Mouse (Mus musculus) large intestine, adult 2 months (tissue): ENCODE measurements around the gene Chd2. TPM values are rescaled to one million over a fixed set of nuclear protein-coding genes. Genes with fewer than 3 reads are reported as not detected.

ENCODE experiments used
- DNase-seq: peaks from one replicate; pipeline ENCODE4 v3.0.0-alpha.2; 2012; ENCODE audit warnings: low read depth, low spot score
- WGBS: fragments of 180-500 bp; shearing (Covaris S2); methylation state at CpG from one replicate; pipeline ENCODE4 v1.1.7; 2018; 5-methylcytosine and 5-hydroxymethylcytosine counted together
- polyA plus RNA-seq: library from polyadenylated mRNA; depleted of rRNA; stranded (reverse); fragments of >200 nt; gene quantifications from 2 replicates; pipeline ENCODE4 v1.2.3, GENCODE M21; 2012

The Chd2 gene
- polyA plus RNA-seq, 1 experiment = 14.6 TPM

DNA sequence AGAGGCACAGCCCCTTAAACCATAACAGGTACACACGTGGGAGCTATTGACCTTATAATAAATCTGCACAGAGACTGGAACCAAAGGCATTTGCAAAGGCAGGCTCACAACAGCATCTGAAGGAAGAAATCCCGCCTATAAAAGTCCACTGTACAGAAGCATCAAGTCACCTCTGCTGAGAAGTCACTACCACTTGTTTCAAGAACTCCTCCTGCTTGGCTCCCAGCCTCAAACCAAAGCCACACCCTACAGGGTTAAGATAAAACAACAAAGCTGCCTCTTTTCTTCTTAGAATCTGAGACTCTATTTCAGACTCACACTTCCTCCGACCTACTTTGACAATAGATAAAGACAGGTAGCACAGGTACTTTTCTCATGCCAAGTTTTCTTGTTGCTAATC lies 62.1 kb downstream of the Chd2 start:
- no peak for DNase-seq
- 31% methylated on average over 3 of the region's 3 CpGs for WGBS

DNA sequence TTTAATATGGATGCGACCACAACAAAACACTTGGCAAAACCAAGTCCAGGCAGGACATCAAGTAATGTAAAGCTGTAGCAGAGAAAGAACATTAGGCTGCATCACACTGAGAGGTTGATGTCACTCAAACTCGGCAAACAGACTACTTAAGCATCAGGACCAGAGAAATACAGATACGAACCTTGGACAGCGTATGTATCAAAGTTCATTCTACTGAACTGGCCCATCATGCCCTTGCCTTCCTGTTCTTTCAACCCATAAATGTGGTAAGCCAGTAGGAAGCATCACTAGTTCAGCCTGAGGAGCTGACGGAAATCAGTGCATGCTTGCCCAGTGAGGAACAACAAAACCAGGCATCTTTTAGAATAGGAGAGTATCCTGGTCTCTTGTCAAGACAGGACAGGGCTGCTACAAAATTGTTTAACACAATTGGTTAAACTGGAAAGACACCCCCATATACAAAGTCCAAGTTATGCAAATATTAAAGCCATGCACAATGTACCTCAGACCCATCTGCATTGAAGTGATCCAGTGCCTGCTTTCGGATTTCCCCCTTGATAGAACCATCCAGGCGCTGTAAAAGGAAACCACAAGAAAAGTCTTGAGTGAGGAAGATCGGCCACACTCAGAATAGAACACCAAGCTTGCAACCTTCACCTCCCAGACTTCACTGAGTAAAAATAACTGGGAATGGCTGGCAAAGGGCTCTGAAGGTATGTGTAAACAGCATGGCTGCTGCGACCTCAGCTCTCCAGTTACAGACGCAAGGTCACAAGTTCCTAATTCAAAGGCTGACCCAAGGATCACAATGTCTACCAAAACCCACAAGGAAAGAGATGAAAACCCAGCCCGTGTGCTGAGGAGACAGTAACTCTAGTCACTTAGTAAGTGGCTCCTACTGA lies 63.2 kb downstream of the Chd2 start:
- 77% methylated on average over 11 of the region's 11 CpGs for WGBS
- DNase-seq = no peak

DNA sequence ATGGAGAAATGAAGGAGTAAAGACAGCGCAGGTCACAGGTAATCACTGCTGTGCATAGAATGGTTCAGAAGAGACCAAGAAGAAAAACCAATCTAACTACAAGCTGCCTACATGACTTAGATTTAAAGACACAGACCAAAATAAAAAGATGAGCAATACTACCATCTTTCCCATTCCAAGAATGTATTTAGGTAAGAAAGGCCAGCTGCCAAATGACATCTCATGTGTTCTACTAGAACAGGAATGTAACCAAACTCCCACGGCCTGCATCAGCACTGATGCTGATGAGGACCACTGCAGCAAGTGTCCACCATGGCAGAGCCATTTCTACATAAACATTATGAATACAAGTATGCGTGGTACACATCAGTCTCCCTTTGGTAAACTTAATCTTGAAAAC lies 73.9 kb downstream of the Chd2 start:
- WGBS = 86% methylated on average over 3 of the region's 3 CpGs
- DNase-seq = no peak

DNA sequence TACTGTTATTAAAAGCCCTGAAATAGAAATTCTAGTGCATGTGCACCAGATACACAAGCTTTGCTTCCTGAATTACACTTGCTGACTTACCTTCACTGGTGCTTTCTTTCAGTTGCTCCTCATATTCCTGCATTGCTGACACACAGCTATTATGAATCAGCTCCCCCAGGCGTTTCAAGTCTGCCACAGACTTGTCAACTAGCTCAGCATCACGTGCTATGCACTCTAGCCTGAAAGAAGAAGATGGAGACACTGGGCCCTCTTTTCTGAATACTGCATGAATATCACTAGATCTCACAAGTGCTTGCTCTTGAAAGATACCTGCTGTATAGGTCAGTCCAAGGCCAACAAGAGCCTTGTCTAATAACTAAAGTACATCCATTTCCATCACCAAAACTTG lies 78.1 kb downstream of the Chd2 start:
- WGBS = 95% methylated on average over 2 of the region's 2 CpGs

DNA sequence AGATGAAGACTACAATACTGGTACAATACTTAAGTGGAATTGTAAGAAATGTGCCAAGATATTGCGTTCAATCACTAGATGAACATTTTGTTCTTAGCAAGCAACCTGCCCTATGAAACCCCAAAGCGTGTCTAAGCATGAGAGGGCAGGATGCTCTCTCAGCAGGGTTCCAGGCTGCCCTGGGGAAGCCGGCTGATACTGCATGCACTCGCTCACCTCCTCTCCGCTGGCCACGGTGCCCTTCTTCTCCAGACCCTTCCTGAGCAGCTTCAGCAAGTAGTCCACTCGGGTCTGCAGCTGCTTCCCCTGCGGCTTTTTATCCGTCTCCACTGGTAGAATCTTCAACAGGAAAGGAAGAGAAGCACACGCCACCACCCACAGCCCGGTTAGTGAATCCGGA lies 87.5 kb downstream of the Chd2 start:
- WGBS = 93% methylated on average over 12 of the region's 12 CpGs
- DNase-seq = no peak

More for the DNA sequence above, 78.1 kb downstream of the Chd2 start:
- no peak for DNase-seq

DNA sequence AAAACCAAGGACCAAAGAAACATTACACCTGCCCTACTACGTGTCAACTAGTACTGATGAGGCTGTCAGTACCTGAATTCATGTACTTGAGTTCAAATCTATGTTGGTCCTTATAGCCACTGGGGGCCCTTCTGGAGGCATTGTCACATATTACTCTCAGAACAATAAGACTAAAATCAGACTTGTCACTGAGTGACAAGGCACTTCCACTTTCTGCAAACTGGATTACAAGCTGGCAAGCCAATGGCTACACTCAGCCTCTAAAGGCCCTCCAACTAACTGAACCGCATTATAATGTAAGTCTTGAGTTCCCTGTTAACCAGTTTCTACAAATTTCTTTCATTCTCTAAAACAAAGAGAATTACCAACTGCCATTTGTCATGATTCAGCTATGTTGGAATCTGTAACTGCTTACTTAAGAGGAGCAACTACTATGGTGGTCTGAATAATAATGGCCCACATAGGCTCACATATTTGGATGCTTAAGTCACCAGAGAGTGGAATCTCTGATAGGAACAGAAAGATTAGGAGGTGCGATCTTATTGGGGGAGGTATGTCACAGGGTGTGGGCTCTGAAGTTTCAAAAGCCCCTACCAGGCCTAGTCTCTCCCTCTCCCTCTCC lies 89.3 kb downstream of the Chd2 start:
- 90% methylated on average over 3 of the region's 3 CpGs for WGBS

DNA sequence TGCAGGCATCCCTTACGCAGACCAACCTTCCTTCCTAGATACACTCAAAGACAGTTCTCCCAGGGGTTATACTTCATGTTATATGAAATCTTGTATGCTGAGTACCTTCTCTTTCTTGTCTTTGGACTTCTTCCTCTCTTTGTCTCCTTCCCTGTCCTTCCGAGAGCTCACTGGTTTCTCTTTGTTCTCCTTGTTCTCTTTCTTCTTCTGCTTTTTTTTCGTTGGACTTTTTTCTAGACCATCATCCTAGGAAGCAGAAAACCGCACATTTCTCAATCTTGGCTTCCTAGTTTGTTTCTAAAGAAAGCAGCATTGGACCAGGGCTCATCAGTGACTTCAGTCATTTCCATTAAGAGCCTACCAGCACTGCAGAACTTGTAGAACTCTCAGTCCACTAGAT lies 90.0 kb downstream of the Chd2 start:
- DNase-seq = no peak
- 91% methylated on average over 4 of the region's 4 CpGs for WGBS

More for the DNA sequence above, 89.3 kb downstream of the Chd2 start:
- DNase-seq = no peak

DNA sequence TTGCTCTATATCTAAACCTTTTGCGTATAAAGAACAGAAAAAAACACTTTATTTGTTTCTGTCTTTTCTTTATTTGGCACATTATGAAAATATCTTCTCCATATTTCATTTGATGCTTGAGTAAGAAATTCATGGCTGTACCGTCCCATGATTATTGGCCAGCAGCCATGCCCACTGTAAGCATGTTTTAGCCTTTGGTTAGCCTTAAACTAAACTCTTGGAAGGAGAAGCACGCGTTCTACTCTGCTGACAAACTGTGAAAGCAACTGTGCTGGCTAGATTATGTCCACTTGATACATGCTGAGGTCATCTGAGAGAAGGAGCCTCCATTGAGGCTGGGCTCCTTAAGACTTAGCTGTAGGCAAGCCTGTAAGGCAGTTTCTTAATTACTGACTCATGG lies 99.4 kb downstream of the Chd2 start:
- WGBS = 83% methylated on average over 4 of the region's 4 CpGs
- DNase-seq = no peak

DNA sequence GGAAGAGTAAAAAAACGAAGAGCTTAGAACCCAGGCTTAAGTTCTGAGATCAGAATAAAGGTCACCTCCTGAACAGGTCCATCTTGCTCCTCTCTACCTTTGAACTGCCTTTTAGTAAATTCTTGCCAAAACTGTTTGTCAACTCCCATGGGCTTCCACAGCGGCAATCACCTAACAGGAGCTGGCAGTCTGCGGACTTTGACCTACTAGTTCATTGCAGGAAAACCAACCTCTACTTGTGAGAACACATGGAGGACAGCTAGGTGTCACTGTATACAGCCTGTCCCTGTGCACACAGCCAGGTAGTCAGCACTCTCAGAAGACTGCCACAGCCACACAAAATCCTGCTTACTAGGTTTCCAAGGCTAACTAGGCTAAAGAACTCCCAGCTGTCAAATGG lies 99.8 kb downstream of the Chd2 start:
- DNase-seq = no peak
- WGBS = 71% methylated on average over 3 of the region's 3 CpGs

DNA sequence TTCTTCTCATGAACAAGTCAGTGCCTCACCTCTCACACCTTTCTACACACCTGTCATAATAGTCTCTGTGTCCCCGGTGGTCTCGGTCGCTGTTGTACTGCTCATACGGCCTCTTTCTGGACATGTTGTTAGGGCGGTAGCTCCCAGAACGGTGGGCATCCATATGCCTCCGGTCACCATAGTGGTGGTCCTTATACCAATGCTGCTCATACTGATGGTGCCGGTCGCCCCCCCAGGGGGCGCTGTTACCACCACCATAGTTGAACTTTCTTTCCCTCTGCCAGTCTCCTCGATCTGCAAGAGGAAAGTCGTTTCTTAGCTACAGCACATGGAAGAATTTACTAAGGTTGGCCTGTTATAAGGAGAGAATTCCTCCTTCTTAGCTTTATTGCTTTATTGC lies 105.9 kb downstream of the Chd2 start:
- DNase-seq = no peak
- WGBS = 73% methylated on average over 12 of the region's 12 CpGs

DNA sequence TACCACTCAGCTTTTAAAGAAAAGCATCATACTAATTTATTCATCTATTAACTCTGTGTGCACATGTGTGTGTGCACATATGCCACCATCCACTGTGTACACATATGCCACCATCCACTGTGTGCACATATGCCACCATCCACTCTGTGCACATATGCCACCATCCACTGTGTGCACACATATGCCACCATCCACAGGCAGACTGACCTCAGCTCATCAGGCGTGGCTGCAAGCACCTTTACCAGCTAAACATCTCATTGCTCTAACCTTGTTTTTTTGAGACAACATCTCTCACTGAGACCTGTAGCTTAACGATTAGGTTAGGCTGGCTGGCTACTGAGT lies 107.3 kb downstream of the Chd2 start:
- WGBS = 84% methylated on average over 2 of the region's 2 CpGs
- no peak for DNase-seq

DNA sequence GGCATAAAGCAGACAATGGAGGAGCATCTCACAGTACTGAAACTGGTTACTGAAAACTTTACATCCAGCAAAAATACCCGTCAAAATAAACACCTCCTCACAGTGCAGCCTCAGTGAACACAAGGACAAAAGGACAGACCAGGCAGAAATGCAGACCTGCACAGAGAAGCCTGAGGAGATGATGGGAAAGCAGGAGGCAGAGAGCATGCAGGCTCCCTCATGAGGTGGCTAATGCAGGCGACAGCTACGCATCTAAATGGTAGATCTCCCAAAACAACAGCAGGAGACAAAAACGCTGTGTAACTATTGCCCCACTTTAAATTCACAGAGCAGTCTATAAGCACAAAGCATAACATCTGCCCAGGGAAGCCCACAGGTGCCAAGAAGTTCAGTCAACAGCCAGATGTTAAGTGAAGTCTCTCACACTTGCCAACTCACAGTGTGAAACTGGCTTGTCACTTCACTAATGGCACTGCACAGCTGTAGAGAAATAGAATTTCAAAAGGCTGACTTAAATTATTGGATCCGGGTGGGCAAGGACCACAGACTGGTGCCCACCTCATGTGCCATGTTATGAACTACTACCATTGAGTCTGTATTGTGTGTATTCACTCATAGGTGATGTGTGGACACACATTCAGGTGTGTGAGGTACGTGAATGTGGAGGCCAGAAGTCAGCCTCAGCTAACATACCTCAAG lies 107.8 kb downstream of the Chd2 start:
- WGBS = 84% methylated on average over 6 of the region's 6 CpGs
- DNase-seq = no peak

DNA sequence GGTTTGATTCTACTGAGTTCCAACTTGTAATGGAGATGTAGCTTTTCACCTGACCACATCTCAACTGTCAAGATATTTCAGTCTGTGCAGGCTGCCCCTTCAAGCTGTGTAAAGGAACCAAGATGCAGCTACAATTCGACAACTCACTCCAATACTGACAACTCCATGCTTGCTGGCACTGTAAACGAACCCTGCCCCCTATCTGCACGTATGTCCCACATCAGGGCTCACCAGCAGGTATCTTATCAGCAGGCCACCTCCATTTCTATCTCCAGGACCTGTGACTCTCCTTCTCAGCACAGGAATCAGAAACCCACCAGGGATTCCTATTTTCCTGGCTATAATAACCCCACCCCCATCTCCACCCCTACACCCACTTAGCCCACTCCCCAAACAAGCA lies 113.1 kb downstream of the Chd2 start:
- no peak for DNase-seq

DNA sequence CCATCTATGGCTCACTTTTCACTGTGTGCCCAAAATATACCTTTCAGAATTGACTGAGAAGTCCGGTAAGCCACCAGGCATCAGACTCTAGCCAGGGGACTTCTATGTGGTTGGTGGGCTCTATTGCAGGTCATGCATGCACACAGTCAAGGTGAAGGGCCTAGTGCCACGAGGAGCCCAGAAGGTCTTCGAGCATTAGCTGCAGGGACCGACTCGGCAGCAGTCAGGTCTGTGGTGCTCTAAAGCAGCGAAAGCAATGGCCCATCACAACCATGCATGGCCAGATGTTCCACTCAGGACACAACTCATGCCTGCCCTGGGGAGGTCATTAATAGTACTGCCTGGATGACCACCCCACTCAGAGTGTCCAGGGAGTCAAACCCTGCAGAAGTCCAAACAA lies 113.8 kb downstream of the Chd2 start:
- no peak for DNase-seq
- 95% methylated on average over 6 of the region's 6 CpGs for WGBS

More for the DNA sequence above, 113.1 kb downstream of the Chd2 start:
- 85% methylated on average over 3 of the region's 3 CpGs for WGBS

DNA sequence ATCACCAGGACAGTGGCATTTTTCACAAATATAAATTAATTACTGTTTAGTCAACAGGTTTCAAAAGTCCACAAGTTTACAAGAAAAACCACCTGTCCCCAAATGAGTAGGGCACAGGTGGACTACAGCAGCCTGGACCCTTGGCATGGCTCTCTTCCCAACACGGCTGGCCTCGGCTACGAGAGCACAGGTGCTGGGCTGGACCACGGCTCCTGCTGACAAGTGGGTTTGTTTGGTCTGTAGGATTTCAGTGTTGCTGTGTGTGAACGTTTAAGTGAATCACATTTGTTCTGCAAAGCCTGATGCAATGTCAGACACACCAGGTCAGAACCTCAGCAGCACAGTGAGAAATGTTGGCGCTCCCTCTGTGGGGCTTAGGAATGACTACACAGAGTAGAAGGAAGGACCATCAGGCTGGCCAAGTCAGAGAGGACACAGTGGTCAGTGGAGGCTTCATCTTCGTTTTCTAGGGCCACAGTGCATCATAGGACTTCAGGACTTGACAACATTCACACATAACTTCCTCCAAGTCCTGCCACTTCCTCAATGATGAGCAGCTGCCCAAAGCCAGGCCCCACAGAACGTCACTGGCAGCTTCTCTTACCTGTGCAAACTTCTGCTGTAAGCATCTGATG lies 114.8 kb downstream of the Chd2 start:
- no peak for DNase-seq
- 64% methylated on average over 8 of the region's 8 CpGs for WGBS

DNA sequence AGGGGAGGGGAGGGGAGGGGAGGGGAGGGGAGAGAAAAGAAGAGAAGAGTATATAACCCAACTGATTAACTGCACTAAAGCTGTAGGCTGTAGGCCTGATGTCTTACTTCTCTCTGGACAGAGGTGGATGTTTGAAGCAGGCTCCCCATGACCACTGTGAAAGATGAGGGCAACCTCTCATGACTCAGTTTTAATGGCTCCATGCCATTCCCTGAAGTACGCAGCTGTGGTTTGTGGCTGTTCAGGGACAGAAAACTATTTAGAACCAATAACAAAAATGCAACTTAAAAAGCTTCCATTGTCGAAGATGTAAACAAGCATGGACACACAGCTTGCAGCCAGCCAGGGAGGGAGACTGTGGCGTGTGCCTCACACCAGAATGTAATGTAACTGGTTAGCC lies 115.4 kb downstream of the Chd2 start:
- DNase-seq = no peak
- 59% methylated on average over 3 of the region's 3 CpGs for WGBS

DNA sequence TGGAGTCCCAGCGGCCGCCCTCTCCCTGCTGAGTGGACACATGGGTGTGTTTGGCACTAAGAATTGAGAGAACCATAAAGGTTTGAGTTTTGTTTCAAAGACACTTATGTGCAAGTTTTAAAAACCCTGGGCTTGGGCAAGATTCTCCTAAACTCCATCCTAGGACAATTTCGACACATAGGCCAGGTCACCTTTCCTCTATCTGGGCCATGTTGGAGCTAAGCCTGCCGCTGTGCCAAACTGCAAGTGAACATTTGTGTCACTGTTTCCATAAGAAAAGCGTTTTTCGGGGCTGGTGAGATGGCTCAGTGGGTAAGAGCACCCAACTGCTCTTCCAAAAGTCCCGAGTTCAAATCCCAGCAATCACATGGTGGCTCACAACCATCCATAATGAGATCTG lies 116.2 kb downstream of the Chd2 start:
- DNase-seq = no peak
- 90% methylated on average over 7 of the region's 7 CpGs for WGBS

DNA sequence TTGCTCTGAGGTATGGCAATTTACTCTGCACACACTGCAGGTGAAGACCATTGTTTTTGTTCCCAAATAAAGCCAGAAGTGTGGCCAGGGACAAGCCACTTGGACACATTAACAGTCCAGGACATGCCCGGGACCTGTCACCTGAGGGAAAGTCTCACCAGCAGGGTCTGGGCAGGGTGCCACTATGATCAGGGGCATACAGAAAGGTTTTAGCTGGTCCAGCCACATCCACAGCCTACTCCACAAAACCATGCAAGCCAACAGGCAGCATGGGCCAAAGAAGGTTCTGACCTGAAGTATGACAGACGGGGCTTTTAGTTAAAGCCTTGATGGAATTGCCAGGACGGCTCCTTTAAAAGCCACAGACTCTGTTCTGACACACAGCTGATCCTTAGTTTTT lies 116.9 kb downstream of the Chd2 start:
- no peak for DNase-seq
- WGBS = 57% methylated on average over 3 of the region's 3 CpGs

DNA sequence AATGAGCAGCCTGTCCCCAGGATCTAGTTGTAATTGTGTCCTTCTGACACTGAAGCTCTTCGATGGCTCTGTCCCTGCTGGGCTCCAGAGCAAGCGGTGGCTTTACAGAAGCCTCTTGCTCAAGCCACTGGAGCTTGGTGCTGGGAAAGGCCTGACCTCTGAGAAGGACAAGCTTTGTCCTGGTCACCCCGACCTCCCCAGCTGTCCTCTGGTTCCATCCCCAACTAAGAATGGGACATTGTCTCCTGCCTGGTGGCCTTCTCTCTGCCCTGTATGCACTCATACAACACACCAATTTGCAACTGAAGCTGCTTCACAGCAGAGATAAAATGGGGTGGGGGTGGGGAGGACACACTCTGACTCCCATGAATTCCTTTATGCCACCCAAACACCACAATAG lies 117.4 kb downstream of the Chd2 start:
- 59% methylated on average over 3 of the region's 3 CpGs for WGBS
- no peak for DNase-seq

DNA sequence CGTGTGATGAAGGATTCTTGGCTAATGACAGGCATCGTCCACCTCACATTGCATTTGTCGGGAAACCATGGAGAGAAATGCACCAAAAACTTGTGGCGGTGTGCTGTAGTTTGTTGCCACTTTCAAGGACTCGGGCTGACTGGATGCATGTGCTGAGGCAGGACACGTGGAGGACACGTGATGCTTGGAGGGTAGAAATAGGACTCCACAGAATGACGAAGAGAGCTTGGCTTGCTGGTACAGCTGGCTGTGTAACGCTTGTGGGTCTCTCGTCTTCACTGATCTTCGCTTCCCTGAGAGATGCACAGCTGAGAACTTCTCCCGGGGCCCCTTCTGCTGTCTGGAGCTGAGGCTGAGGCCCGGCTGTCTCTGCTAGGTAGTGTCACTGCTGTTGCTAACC lies 118.4 kb downstream of the Chd2 start:
- WGBS = 68% methylated on average over 13 of the region's 13 CpGs
- no peak for DNase-seq
